Mouse (Mus musculus): ENCODE data around the gene Elfn2. TPM values are rescaled to one million over a fixed set of nuclear protein-coding genes. Genes with fewer than 3 reads are reported as not detected.

Gene Elfn2
- total and polyA plus RNA-seq, 2 experiments: not detected

GRCm38 (mm10) chr15:78700420-78700819 lies 18.2 kb downstream of the Elfn2 start:
- no peak overlapping the region for H3K4me3 ChIP-seq (ENCODE audit: insufficient read depth, low read depth, low read length)
- no peak overlapping the region for H3K9ac ChIP-seq (ENCODE audit: low read depth, low read length)
- H3K27me3 ChIP-seq (ENCODE audit: control insufficient read depth, insufficient read depth, low read length): no peaks in the 10 kb centered on the region
- WGBS: 60% methylated on average over 2 of the region's 2 CpGs
- no peaks in the 10 kb centered on the region for H3K4me1 ChIP-seq (ENCODE audit: control insufficient read depth, insufficient read depth, low read length)
- TF ChIP-seq CTCF (IDR thresholded peaks at IDR 0.05; ENCODE audit: low read depth, low read length) (no peak), POLR2A (IDR thresholded peaks at IDR 0.05; ENCODE audit: extremely low read depth, insufficient read depth, low read length) (no peak)
- no peak for DNase-seq (ENCODE audit: extremely low read depth, low read depth, low spot score)
- H3K27ac ChIP-seq (replicated peaks; ENCODE audit: insufficient read depth, low read depth, low read length): no peak overlapping the region
- no peaks in the 10 kb centered on the region for H3K79me2 ChIP-seq (ENCODE audit: control insufficient read depth, insufficient read depth, low read length)
- H3K36me3 ChIP-seq (ENCODE audit: control insufficient read depth, insufficient read depth, low read length): no peaks in the 10 kb centered on the region

GRCm38 (mm10) chr15:78699513-78699912 lies 19.1 kb downstream of the Elfn2 start:
- Histone ChIP-seq H3K36me3 (ENCODE audit: control insufficient read depth, insufficient read depth, low read length) (no peaks in the 10 kb centered on the region), H3K27ac (replicated peaks; ENCODE audit: insufficient read depth, low read depth, low read length) (no peak overlapping the region), H3K9ac (ENCODE audit: low read depth, low read length) (no peak overlapping the region), H3K4me3 (ENCODE audit: insufficient read depth, low read depth, low read length) (no peak overlapping the region), H3K79me2 (ENCODE audit: control insufficient read depth, insufficient read depth, low read length) (no peaks in the 10 kb centered on the region), H3K4me1 (ENCODE audit: control insufficient read depth, insufficient read depth, low read length) (no peaks in the 10 kb centered on the region), H3K27me3 (ENCODE audit: control insufficient read depth, insufficient read depth, low read length) (no peaks in the 10 kb centered on the region)
- 47% methylated on average over 3 of the region's 3 CpGs for WGBS
- TF ChIP-seq CTCF (IDR thresholded peaks at IDR 0.05; ENCODE audit: low read depth, low read length) (no peak), POLR2A (IDR thresholded peaks at IDR 0.05; ENCODE audit: extremely low read depth, insufficient read depth, low read length) (no peak)
- no peak for DNase-seq (ENCODE audit: extremely low read depth, low read depth, low spot score)

- H3K4me1 ChIP-seq (ENCODE audit: control insufficient read depth, insufficient read depth, low read length): no peaks in the 10 kb centered on the region
- 68% methylated on average over 13 of the region's 13 CpGs for WGBS
- H3K27ac ChIP-seq (replicated peaks; ENCODE audit: insufficient read depth, low read depth, low read length): no peak overlapping the region
- H3K79me2 ChIP-seq (ENCODE audit: control insufficient read depth, insufficient read depth, low read length): no peaks in the 10 kb centered on the region
- no peak overlapping the region for H3K9ac ChIP-seq (ENCODE audit: low read depth, low read length)
- H3K36me3 ChIP-seq (ENCODE audit: control insufficient read depth, insufficient read depth, low read length): no peaks in the 10 kb centered on the region
- no peaks in the 10 kb centered on the region for H3K27me3 ChIP-seq (ENCODE audit: control insufficient read depth, insufficient read depth, low read length)
- no peak overlapping the region for H3K4me3 ChIP-seq (ENCODE audit: insufficient read depth, low read depth, low read length)
- DNase-seq (ENCODE audit: extremely low read depth, low read depth, low spot score): no peak
- TF ChIP-seq CTCF (IDR thresholded peaks at IDR 0.05; ENCODE audit: low read depth, low read length) (no peak), POLR2A (IDR thresholded peaks at IDR 0.05; ENCODE audit: extremely low read depth, insufficient read depth, low read length) (no peak)
Observed at GRCm38 (mm10) chr15:78698491-78699135, 20.0 kb downstream of the Elfn2 start.

- TF ChIP-seq CTCF (IDR thresholded peaks at IDR 0.05; ENCODE audit: low read depth, low read length): no peak
- TF ChIP-seq POLR2A (IDR thresholded peaks at IDR 0.05; ENCODE audit: extremely low read depth, insufficient read depth, low read length): no peak
- no peak for DNase-seq (ENCODE audit: extremely low read depth, low read depth, low spot score)
- H3K4me1 ChIP-seq (ENCODE audit: control insufficient read depth, insufficient read depth, low read length): no peaks in the 10 kb centered on the region
- no peak overlapping the region for H3K4me3 ChIP-seq (ENCODE audit: insufficient read depth, low read depth, low read length)
- WGBS: 70% methylated on average over 5 of the region's 5 CpGs
- H3K27ac ChIP-seq (replicated peaks; ENCODE audit: insufficient read depth, low read depth, low read length): no peak overlapping the region
- no peak overlapping the region for H3K9ac ChIP-seq (ENCODE audit: low read depth, low read length)
- H3K79me2 ChIP-seq (ENCODE audit: control insufficient read depth, insufficient read depth, low read length): no peaks in the 10 kb centered on the region
- no peaks in the 10 kb centered on the region for H3K27me3 ChIP-seq (ENCODE audit: control insufficient read depth, insufficient read depth, low read length)
- H3K36me3 ChIP-seq (ENCODE audit: control insufficient read depth, insufficient read depth, low read length): no peaks in the 10 kb centered on the region
Observed at GRCm38 (mm10) chr15:78698084-78698483, 20.5 kb downstream of the Elfn2 start.

- no peaks in the 10 kb centered on the region for H3K79me2 ChIP-seq (ENCODE audit: control insufficient read depth, insufficient read depth, low read length)
- TF ChIP-seq POLR2A (IDR thresholded peaks at IDR 0.05; ENCODE audit: extremely low read depth, insufficient read depth, low read length) (no peak), CTCF (IDR thresholded peaks at IDR 0.05; ENCODE audit: low read depth, low read length) (no peak)
- H3K9ac ChIP-seq (ENCODE audit: low read depth, low read length): no peak overlapping the region
- H3K4me3 ChIP-seq (ENCODE audit: insufficient read depth, low read depth, low read length): no peak overlapping the region
- H3K27ac ChIP-seq (replicated peaks; ENCODE audit: insufficient read depth, low read depth, low read length): no peak overlapping the region
- H3K4me1 ChIP-seq (ENCODE audit: control insufficient read depth, insufficient read depth, low read length): no peaks in the 10 kb centered on the region
- no peaks in the 10 kb centered on the region for H3K36me3 ChIP-seq (ENCODE audit: control insufficient read depth, insufficient read depth, low read length)
- 19% methylated on average over 5 of the region's 5 CpGs for WGBS
- no peak for DNase-seq (ENCODE audit: extremely low read depth, low read depth, low spot score)
- no peaks in the 10 kb centered on the region for H3K27me3 ChIP-seq (ENCODE audit: control insufficient read depth, insufficient read depth, low read length)
Observed at GRCm38 (mm10) chr15:78695745-78696144, 22.8 kb downstream of the Elfn2 start.

- DNase-seq (ENCODE audit: extremely low read depth, low read depth, low spot score): no peak
- H3K79me2 ChIP-seq (ENCODE audit: control insufficient read depth, insufficient read depth, low read length): no peaks in the 10 kb centered on the region
- 59% methylated on average over 8 of the region's 8 CpGs for WGBS
- no peak overlapping the region for H3K27ac ChIP-seq (replicated peaks; ENCODE audit: insufficient read depth, low read depth, low read length)
- H3K4me3 ChIP-seq (ENCODE audit: insufficient read depth, low read depth, low read length): no peak overlapping the region
- TF ChIP-seq CTCF (IDR thresholded peaks at IDR 0.05; ENCODE audit: low read depth, low read length): no peak
- no peak for TF ChIP-seq POLR2A (IDR thresholded peaks at IDR 0.05; ENCODE audit: extremely low read depth, insufficient read depth, low read length)
- no peaks in the 10 kb centered on the region for H3K27me3 ChIP-seq (ENCODE audit: control insufficient read depth, insufficient read depth, low read length)
- H3K4me1 ChIP-seq (ENCODE audit: control insufficient read depth, insufficient read depth, low read length): no peaks in the 10 kb centered on the region
- no peak overlapping the region for H3K9ac ChIP-seq (ENCODE audit: low read depth, low read length)
- no peaks in the 10 kb centered on the region for H3K36me3 ChIP-seq (ENCODE audit: control insufficient read depth, insufficient read depth, low read length)
Observed at GRCm38 (mm10) chr15:78692505-78692904, 26.1 kb downstream of the Elfn2 start.

Measured in liver, adult 2 months (tissue).